Mouse (Mus musculus) embryonic fibroblast, embryonic 13.5 days (primary cell): ENCODE results near the gene Zfp341. TPM values are rescaled to one million over a fixed set of nuclear protein-coding genes. Genes with fewer than 3 reads are reported as not detected.

Source experiments
- H3K27ac ChIP-seq: 2 replicates; pipeline ENCODE4 v1.5.1; 2012; ENCODE audit warnings: low read length, control low read depth, inconsistent platforms; ENCODE audit not compliant: insufficient read depth
- H3K4me1 ChIP-seq: 2 replicates; pipeline ENCODE4 v1.6.1; 2011; ENCODE audit warnings: low read length; ENCODE audit not compliant: control insufficient read depth, insufficient read depth
- H3K4me3 ChIP-seq: 2 replicates; pipeline ENCODE4 v1.5.1; 2011; ENCODE audit warnings: mild to moderate bottlenecking, control low read depth, low read length; ENCODE audit not compliant: insufficient read depth
- CTCF ChIP-seq: IDR thresholded peaks from 2 replicates; pipeline ENCODE4 v1.5.1; 2011; ENCODE audit warnings: mild to moderate bottlenecking, control low read depth, low read length, moderate library complexity, borderline replicate concordance; ENCODE audit not compliant: insufficient read depth
- POLR2A ChIP-seq: IDR thresholded peaks from 2 replicates; pipeline ENCODE4 v1.6.1; 2011; ENCODE audit warnings: low read depth, mild to moderate bottlenecking, control low read depth, low read length, moderate library complexity
- polyA plus RNA-seq: library from polyadenylated mRNA; stranded (reverse); fragments of >200 nt; gene quantifications from 2 replicates; pipeline ENCODE4 v1.2.4, GENCODE M21; 2011; ENCODE audit warnings: low read depth; ENCODE audit not compliant: missing spikeins, insufficient read length

Gene Zfp341
- polyA plus RNA-seq, 1 experiment, result 1.8 TPM

GRCm38 (mm10) chr2:154603638-154604153 is 9.4 kb upstream of the Zfp341 start, which contains the start of gene Pxmp4:
Pxmp4 (minus strand) TSS chr2:154603708.
- Histone ChIP-seq H3K4me3 (peak within 1 kb of the TSS; percentile 81), H3K27ac (no peak within 1 kb of the TSS), H3K4me1 (no peaks in the 10 kb centered on the region)
- no peak for TF ChIP-seq CTCF
- peak; percentile 13 for TF ChIP-seq POLR2A

GRCm38 (mm10) chr2:154604156-154604555 is 8.9 kb upstream of the Zfp341 start:
- TF ChIP-seq CTCF (no peak), POLR2A (no peak)
- Histone ChIP-seq H3K4me1 (no peaks in the 10 kb centered on the region), H3K27ac (no peak overlapping the region), H3K4me3 (peak overlapping the region; percentile 48)

DNA sequence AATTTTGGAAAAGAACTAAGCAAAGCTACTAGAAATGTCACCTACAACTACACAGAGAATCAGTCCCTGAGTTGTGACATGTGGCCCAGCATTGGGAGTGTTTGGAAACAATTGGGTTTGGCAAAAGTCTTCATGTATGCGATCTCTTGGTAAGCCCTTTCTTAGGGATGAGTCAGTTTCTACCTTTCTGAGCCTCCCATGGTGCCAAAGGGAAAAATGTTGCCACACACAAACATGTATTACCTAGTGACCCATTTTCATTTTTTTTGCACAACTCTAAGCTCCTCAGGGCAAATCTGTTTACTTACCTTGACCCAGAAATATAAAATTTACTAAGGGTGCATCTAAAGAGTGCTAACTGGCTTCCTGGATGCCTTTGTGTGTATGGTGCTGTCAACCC is 6.1 kb upstream of the Zfp341 start:
- no peaks in the 10 kb centered on the region for H3K4me1 ChIP-seq
- H3K4me3 ChIP-seq, result no peak overlapping the region
- no peak for TF ChIP-seq CTCF
- TF ChIP-seq POLR2A, result no peak

DNA sequence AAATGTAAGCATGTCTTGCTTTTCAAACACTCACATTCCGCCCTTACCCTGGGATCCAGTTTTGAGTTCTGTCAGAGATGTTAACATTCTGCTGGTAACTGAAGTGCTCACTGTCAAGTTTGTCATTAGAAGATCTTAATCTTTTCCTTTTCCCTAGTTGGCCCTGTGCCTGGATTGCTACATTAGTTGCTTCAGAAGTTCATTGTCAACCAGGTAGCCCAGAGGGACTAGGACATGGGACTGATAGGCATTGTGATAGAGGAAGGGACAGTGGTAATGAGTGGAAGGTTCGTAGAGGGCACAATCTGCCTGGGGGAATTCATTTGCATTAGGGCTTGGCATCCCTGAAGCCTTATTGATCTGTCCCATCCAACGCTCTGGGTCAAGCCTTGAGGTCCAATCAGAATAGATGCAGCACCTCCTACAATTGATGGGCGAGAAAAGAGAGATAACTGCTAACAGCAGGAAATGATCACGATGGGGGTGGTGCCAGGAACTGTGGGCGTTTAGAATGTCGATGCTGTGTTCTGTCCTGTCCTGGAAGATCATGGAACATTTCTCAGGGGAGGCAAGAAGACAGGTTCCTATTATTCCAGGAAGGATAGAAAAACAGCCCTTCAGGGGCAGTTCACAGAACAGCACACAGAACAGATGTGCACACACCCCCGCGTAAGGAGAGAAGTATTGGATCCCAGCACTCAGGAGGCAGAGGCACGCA is 3.9 kb upstream of the Zfp341 start:
- Histone ChIP-seq H3K27ac (no peak overlapping the region), H3K4me1 (no peaks in the 10 kb centered on the region), H3K4me3 (no peak overlapping the region)
- no peak for TF ChIP-seq CTCF
- no peak for TF ChIP-seq POLR2A

More for the DNA sequence above, 6.1 kb upstream of the Zfp341 start:
- no peak overlapping the region for H3K27ac ChIP-seq

GRCm38 (mm10) chr2:154614841-154615576 is 1.9 kb downstream of the Zfp341 start:
- no peak overlapping the region for H3K27ac ChIP-seq
- no peaks in the 10 kb centered on the region for H3K4me1 ChIP-seq
- TF ChIP-seq CTCF (no peak), POLR2A (no peak)
- H3K4me3 ChIP-seq, result no peak overlapping the region

DNA sequence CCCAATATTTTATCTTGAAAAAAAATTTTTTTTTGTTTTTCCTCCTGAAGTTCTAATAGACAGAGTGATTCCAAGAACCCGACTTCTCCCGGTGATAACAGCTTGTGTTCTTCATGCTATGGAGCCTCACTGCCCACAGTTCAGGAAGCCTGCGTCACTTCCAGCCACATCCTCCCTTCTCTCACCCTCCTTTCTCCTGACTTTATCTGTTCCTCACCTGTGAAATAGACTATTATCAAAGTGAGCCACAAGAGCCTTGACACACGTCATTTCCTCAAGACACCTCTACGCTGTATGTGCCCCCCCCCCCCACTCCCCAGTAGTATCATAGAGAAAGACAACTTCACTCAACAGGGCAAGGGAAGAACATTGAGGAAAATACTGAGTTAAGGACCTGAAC is 2.6 kb downstream of the Zfp341 start:
- TF ChIP-seq POLR2A, result no peak
- no peak for TF ChIP-seq CTCF
- H3K4me3 ChIP-seq, result no peak overlapping the region
- H3K27ac ChIP-seq, result no peak overlapping the region
- no peaks in the 10 kb centered on the region for H3K4me1 ChIP-seq

DNA sequence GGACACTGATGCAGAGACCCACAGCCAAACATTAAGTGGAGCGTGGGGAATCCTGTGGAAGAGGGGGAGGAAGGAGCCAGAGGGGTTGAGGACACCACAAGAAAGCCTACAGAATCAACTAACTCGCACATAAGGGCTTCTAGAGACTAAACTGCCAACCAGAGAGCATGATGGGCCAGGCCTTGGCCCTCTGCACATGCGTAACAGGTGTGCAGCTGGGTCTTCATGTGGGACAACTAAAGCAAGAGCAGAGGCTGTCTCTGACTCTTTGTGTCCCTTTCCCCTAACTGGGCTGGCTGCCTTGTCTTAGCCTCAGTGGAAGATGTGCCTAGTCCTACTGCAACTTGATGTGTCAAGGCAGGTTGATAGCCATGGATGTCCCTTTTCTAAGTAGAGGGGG is 4.0 kb downstream of the Zfp341 start:
- Histone ChIP-seq H3K27ac (no peak overlapping the region), H3K4me1 (no peaks in the 10 kb centered on the region), H3K4me3 (no peak overlapping the region)
- no peak for TF ChIP-seq CTCF
- TF ChIP-seq POLR2A, result no peak

GRCm38 (mm10) chr2:154621684-154622083 is 8.6 kb downstream of the Zfp341 start:
- H3K4me3 ChIP-seq, result no peak overlapping the region
- no peaks in the 10 kb centered on the region for H3K4me1 ChIP-seq
- TF ChIP-seq POLR2A (no peak), CTCF (no peak)
- H3K27ac ChIP-seq, result no peak overlapping the region

- Histone ChIP-seq H3K27ac (no peak overlapping the region), H3K4me3 (no peak overlapping the region), H3K4me1 (no peaks in the 10 kb centered on the region)
- TF ChIP-seq POLR2A (no peak), CTCF (no peak)
Measured at GRCm38 (mm10) chr2:154624137-154624536, 11.0 kb downstream of the Zfp341 start.

DNA sequence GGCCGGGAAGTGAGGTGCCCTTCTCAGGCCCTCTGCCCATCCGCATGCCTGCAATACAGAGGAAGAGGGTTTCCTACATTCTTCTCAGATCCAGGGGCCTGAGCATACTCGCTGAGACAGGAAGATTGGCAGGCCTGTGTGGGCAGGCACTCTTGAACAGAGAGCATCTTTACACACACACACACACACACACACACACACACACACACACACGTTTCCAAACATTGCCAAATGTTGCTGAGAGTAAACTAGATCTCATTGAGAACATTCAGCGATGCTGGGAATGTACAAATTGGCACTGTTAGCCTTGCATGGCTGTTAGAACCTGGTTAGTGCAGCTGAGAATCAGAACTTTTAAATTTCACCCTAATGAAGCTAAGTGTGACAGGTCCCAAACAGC is 17.4 kb downstream of the Zfp341 start:
- Histone ChIP-seq H3K27ac (no peak overlapping the region), H3K4me1 (no peaks in the 10 kb centered on the region), H3K4me3 (no peak overlapping the region)
- TF ChIP-seq POLR2A (no peak), CTCF (no peak)
